Mouse (Mus musculus): ENCODE measurements around the gene Usp48.

GRCm38 (mm10) chr4:137633394-137633793 is 39.8 kb downstream of the Usp48 start:
- TF ChIP-seq CTCF (IDR thresholded peaks at IDR 0.05; ENCODE audit: low read depth, low read length) (no peak), POLR2A (IDR thresholded peaks at IDR 0.05; ENCODE audit: borderline replicate concordance, low read depth, low read length) (no peak)
